Mouse (Mus musculus) CH12F3 (cell line): Measurements from ENCODE around the gene Hsd17b14.

ENCODE experiments used
- in situ Hi-C: fragments of 300-500 bp; cut with MboI; formaldehyde crosslinking; loops from 2 replicates; pipeline ENCODE4 v1.14.3; 2020; ENCODE audit warnings: low sequenced_read_pairs

Hsd17b14 gene

GRCm38 (mm10) chr7:45597013-45597412, 42.3 kb downstream of the Hsd17b14 start:
- in situ Hi-C loops = loop anchor here (10.0 kb wide), 1 partner anchor 88 kb away; the partner anchor contains the start of gene Ntn5

- in situ Hi-C loops = loop anchor here (10.0 kb wide), 1 partner anchor 87 kb away; the partner anchor contains the start of gene Ntn5
Measured at GRCm38 (mm10) chr7:45597527-45597926, 42.8 kb downstream of the Hsd17b14 start.

DNA sequence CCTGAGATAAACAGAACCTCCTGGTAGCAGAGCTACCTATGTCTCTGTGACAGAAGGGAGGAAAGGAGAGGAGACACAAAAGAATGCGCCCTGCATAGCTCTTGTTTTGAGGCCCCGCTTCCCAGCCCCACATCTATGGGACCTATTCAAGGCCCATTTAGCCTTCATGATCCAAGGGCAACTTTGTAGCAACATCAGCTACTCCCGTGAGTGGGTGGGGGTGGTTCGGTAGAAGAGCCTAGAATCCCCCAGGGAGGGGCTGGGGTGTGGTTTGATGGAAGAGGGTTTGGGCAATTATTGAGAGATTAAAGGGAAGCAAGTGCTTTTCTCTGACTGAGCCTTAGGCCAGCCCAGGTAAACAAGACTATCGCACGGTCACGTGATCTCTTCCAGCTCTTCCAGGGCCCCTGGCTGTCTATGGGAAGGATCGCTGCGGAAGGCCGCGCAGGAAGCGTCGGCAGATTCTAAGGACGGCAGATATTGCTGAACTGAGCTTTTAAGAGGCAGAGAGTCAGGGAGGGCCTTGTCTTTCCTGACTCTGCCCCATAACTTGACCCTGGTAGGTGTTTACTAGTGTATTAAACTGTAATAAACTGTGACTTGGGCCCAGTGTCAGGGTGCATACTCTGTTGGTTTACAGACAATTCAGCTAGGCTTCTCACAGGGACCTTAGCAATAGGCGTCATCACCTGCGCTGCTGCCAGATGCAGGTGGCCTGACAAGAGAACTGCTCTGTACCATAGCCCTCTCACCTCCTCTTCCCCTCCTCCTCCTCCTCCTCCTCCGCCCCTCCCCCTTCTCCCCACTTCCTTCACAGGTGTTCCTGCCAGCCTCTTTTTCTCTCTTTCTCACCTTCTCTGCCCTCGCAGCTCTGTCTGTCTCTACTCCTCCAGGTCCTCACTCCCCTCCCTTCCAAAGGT, 44.5 kb downstream of the Hsd17b14 start:
- in situ Hi-C loops = loop anchor here (10.0 kb wide), 1 partner anchor 86 kb away; the partner anchor contains the start of gene Ntn5

DNA sequence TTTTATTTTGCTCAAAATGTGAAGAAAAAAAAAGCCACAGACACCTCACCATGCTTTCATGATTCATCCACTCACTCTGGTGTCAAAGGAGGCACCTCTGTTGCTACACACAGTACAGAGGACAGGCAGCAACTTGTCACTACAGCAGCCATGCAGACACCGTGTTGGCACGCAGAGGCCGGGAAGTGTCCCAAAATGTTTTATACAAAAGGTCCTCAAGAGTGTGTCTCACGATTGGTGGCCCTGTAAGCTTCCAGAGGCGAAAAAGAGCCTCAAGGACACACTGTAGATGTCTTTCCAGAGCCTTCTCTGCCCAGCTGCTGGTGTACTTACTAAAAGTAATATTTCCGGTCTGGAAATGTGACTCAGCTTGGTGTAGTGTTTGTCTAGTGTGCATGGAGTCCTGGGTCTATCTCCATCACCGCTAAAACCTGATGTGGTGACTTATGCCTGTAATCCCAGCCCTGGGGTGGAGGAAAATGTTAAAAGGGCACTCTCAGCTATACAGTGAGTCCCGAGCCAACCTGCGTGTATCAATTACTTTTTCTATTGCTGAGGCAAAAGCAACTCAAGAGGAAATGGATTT, 51.1 kb downstream of the Hsd17b14 start:
- in situ Hi-C loops = no loop called here

DNA sequence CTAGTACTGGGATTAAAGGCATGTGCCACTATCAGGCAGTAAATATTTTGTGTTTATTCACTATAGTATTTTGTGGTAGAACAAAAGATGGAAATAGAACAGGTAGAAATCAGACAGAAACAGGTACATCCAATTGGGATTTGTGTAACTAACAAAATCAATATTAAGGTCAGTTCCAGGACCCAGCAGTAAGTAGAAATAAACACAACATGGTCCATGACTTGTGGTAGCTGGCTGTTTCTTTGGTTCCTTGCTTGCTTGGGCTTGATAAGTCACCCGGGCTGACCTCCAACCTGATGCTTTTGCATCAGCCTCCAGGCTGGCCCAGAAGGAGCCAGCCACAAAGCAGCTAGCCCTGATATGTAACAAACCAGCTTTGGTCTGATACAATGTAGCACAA, 54.8 kb downstream of the Hsd17b14 start:
- in situ Hi-C loops = no loop called here

- in situ Hi-C loops = no loop called here
Measured at GRCm38 (mm10) chr7:45616277-45616676, 61.6 kb downstream of the Hsd17b14 start.

GRCm38 (mm10) chr7:45617042-45617695, 62.5 kb downstream of the Hsd17b14 start, which contains the start of gene Fut1:
Gene Fut1 (plus strand): TSS chr7:45617289.
- in situ Hi-C loops = no loop called here
